Mouse (Mus musculus): ENCODE data around the gene Ganc. TPM values are rescaled to one million over a fixed set of nuclear protein-coding genes. Genes with fewer than 3 reads are reported as not detected.
A peak's percentile ranks its signal among the peaks of the same experiment; 100 is the strongest.

The Ganc gene
- polyA plus RNA-seq, 1 experiment from 2014 or later: 7.5 TPM

DNA sequence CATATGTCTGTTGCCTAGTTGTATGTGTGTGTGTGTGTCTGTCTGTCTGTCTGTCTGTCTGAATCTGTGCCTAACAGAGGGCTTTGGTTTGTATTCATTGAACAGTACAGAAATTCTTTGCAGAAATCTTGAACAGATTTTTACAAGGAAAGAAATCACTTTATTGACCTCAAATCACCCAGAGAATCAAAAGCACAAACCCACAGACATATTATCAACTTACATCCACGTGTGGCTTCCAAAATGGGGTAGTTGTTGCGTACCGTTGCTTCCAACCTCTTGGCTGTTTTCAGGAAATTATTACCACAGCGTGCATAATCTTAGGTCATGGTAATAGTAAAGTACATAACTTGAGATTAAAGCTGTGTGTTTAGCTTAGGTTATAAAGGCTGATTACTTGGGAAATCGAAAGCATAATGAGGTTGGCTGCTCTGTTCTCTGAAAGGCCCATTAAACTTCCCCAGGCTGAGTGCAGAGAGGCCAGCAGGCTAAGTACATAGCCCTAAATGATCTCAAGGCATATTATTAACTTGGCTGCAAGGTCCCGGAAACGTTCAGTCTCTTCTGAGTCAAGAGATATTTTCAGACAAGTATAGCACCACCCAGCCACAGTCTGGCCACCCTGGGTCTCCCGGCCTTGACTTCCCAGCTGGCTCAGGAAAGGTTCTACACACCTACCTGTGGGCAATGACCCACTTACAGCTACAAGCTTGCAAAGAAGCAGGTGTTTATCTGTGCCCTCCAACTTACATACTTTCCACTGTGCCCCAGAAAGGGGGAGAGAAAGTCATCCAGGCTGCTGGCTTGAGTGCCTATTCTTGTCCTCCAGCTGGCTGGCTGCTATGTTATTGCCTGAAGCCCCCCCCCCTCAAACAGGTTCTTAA, 79.1 kb downstream of the Ganc start:
- H3K4me3 ChIP-seq: no peak overlapping the region
- no peak for DNase-seq (ENCODE audit: extremely low spot score, low spot score)
- H3K27ac ChIP-seq: no peak overlapping the region
- H3K4me1 ChIP-seq: no peaks in the 10 kb centered on the region
- H3K36me3 ChIP-seq (replicated peaks): no peaks in the 10 kb centered on the region
- H3K9me3 ChIP-seq: no peaks in the 10 kb centered on the region; the same call in 1 of the 2 replicates
- 85% methylated on average over 8 of the region's 8 CpGs for WGBS
- no peaks in the 10 kb centered on the region for H3K27me3 ChIP-seq (ENCODE audit: poor library complexity, severe bottlenecking)

DNA sequence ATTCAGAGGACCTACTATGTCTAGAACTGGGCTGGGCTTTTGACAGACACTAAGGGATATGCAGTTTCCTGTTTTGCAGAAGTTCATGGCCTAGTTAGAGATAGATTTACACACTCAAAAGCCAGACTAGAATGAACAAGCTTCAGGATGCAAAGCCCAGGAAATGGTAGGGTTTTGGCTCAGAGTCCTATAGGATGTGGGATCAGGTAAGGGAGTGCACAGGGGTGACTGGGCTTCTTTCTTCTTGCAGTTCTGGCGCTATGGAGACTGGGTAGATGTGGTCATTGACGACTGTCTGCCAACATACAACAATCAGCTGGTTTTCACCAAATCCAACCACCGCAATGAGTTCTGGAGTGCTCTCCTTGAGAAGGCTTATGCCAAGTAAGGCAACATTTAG, 80.5 kb downstream of the Ganc start:
- H3K27me3 ChIP-seq (ENCODE audit: poor library complexity, severe bottlenecking): no peaks in the 10 kb centered on the region
- no peaks in the 10 kb centered on the region for H3K4me1 ChIP-seq
- H3K36me3 ChIP-seq (replicated peaks): no peaks in the 10 kb centered on the region
- WGBS: 78% methylated on average over 3 of the region's 3 CpGs
- no peak for DNase-seq (ENCODE audit: extremely low spot score, low spot score)
- no peaks in the 10 kb centered on the region for H3K9me3 ChIP-seq
- H3K4me3 ChIP-seq: no peak overlapping the region
- H3K27ac ChIP-seq: no peak overlapping the region

DNA sequence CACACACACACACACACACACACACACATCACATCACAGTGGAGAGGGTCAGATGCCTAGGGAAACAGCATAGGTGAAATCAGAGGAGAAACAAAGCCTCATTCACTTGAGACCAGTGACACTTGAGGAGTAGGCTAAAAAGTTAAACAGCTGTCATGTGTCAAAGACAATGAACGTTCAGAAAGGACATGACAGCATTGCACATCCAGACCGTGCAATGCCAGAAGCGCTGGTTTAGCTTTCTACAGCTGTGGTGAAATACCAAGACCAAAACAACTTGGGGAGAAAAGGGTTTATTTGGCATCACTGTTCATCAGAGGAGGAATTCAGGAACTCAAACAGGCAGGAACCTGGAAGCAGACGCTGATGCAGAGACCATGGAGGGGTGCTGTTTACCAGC, 89.6 kb downstream of the Ganc start:
- Histone ChIP-seq H3K36me3 (replicated peaks) (no peaks in the 10 kb centered on the region), H3K27ac (no peak overlapping the region), H3K9me3 (no peaks in the 10 kb centered on the region), H3K4me3 (no peak overlapping the region), H3K4me1 (no peaks in the 10 kb centered on the region), H3K27me3 (ENCODE audit: poor library complexity, severe bottlenecking) (no peaks in the 10 kb centered on the region)
- no peak for DNase-seq (ENCODE audit: extremely low spot score, low spot score)
- 80% methylated on average over 4 of the region's 4 CpGs for WGBS

DNA sequence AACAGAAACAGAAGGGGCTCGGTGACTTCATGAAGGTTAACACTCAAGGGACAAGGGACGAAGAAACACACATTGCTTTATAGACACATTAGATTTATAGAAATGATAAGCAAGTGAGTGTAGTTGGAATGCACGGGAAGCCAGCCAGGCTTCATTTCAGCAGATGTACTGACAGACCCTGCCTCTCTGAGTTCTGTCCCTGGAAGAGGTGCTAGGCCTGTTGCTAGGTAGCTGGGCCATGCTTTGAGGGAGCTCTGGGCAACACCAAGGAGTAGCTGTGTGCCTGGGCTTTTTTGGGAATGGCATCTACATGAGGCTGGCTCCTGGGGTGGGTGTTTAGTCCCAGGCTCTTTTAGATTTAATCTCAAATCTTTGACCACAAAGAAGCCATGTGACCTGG, 92.8 kb downstream of the Ganc start:
- Histone ChIP-seq H3K36me3 (replicated peaks) (no peaks in the 10 kb centered on the region), H3K9me3 (no peaks in the 10 kb centered on the region), H3K27ac (no peak overlapping the region), H3K4me3 (no peak overlapping the region), H3K27me3 (ENCODE audit: poor library complexity, severe bottlenecking) (no peaks in the 10 kb centered on the region), H3K4me1 (peaks cover 14% of the 10 kb centered on the region)
- DNase-seq (ENCODE audit: extremely low spot score, low spot score): no peak
- WGBS: 83% methylated on average over 3 of the region's 3 CpGs

DNA sequence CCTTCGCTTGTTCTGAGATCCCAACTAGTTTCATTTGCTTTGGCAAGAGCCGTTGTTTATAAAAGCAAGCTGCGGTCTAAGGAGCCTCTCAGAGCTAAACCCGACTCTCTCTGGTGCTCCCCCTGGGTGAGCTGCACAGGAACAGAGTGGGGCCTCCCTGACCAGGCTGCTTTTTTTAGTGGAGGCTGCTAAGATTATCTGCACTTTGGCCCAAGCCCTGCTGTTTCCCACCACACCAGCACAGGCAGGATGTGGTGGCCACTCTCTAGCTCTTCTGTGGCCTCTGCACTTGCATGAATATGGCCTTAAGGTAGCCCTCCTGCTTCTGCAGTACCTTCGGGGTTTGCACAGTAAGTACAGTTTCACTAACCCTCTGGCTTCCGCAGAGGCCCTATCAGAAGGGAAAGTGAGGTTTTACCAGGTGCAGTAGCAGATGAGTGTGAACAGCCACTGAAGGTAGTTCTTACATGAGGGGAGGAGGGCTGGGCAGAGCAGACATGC, 96.3 kb downstream of the Ganc start:
- H3K4me1 ChIP-seq: peaks cover 22% of the 10 kb centered on the region
- peaks cover 12% of the 10 kb centered on the region for H3K36me3 ChIP-seq (replicated peaks)
- no peak overlapping the region for H3K4me3 ChIP-seq
- no peaks in the 10 kb centered on the region for H3K27me3 ChIP-seq (ENCODE audit: poor library complexity, severe bottlenecking)
- WGBS: 82% methylated on average over 6 of the region's 6 CpGs
- H3K9me3 ChIP-seq: no peaks in the 10 kb centered on the region
- DNase-seq (ENCODE audit: extremely low spot score, low spot score): no peak
- no peak overlapping the region for H3K27ac ChIP-seq

DNA sequence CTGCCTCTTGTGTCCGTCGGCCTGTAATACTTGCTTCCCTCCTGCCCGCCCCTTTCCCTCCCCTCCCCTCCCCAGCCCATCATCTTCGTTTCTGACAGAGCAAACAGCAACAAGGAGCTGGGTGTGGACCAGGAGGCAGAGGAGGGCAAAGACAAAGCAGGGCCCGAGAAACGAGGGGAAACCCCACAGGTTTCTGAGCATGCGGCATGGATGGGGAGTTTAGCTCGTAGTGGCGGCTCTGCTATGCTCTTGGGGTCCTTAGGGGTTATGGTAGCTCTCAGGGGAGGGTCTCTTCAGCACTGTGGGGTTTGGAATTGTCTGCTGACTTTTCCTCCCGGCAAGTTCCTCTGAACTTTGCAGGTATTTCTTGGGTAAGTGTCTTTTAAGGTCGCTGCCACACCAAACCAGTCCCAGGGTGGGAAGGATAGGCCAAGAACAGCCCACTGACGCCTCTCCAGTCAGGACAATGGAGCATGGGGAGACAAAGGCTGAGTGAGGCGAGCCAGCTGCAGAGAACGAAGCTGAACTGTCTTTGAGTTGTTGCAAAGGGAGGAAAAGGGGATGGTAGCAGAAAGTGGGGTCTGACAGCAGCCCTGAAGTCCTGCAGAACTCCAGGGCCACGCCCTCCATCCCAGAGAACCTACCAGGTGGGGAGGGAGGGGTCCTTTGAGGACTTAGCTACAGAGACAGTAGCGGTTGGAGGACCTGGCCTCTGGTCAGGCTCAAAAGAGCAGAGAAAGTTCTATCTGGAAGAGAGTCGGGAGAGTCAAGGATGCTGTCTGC, 97.6 kb downstream of the Ganc start:
- DNase-seq (ENCODE audit: extremely low spot score, low spot score): no peak

DNA sequence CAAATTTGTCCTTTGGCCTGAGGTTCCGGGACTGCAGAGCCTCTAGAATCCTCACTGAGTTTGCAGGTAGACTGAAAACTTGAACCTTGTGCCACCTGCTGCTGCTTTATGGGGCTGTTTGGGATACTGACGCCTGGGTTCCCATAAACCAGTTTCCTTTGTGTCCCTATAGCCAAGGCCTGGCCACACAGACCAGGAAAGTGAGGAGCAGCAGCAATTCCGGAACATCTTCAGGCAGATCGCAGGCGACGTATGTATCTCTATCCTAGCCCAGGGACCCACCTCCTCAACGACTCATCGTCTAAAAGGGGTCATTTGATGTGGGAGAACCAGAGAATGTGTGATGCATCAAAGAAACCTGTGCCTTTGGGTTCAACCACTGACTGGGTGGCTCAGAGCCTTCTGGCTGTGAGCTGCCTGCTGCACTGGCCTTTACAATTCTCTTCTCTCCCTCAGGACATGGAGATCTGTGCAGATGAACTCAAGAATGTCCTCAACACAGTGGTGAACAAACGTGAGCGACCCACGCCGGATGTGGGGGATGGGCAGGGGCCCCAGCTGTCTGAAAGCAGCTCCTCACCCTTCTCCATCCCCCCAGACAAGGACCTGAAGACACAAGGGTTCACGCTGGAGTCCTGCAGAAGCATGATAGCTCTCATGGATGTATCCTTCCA, 98.4 kb downstream of the Ganc start:
- Histone ChIP-seq H3K27ac (peak overlapping the region; percentile 67; the same call in 1 of the 2 replicates), H3K4me3 (no peak overlapping the region), H3K4me1 (peaks cover 22% of the 10 kb centered on the region), H3K9me3 (no peaks in the 10 kb centered on the region), H3K36me3 (replicated peaks) (peaks cover 32% of the 10 kb centered on the region), H3K27me3 (ENCODE audit: poor library complexity, severe bottlenecking) (no peaks in the 10 kb centered on the region)
- no peak for DNase-seq (ENCODE audit: extremely low spot score, low spot score)
- WGBS: 78% methylated on average over 13 of the region's 13 CpGs

More for the DNA sequence above, 97.6 kb downstream of the Ganc start:
- peaks cover 25% of the 10 kb centered on the region for H3K36me3 ChIP-seq (replicated peaks)
- 44% methylated on average over 17 of the region's 17 CpGs for WGBS
- peak overlapping the region; percentile 67 for H3K27ac ChIP-seq
- H3K9me3 ChIP-seq: no peaks in the 10 kb centered on the region
- H3K4me1 ChIP-seq: peaks cover 22% of the 10 kb centered on the region
- H3K27me3 ChIP-seq (ENCODE audit: poor library complexity, severe bottlenecking): no peaks in the 10 kb centered on the region
- no peak overlapping the region for H3K4me3 ChIP-seq

DNA sequence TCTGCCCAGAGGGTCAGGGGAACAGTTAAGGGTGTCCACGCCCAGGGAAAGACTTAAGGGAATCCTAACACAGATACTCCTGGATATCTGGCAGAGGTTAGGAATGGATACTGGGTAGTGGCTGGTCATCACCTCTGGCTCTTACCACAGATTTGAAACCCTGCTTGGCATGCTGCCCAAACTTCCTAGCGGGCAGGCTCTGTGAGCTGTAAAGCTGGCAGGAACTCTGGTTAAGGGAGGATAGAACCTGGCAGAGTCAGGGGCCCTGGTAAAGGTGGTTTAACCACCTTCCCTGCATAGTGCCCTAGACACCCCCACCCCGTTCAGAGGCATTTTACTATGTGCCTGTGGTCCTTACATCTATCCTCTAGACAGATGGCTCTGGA, 98.9 kb downstream of the Ganc start:
- 78% methylated on average over 3 of the region's 3 CpGs for WGBS

DNA sequence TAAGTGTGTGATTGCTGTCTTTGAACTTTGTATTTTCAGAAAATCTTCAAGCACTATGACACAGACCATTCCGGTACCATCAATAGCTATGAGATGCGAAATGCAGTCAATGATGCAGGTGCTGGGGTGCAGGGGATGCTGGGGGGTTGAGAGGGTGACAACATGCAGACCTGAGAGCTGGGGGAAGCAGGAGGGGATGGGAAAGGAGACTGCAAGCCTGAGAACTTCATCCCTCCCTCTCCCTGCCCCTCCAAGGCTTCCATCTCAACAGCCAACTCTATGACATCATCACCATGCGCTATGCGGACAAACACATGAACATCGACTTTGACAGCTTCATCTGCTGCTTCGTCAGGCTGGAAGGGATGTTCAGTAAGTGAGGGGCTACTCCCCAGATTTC, 99.4 kb downstream of the Ganc start:
- Histone ChIP-seq H3K27me3 (ENCODE audit: poor library complexity, severe bottlenecking) (no peaks in the 10 kb centered on the region), H3K4me1 (peaks cover 22% of the 10 kb centered on the region), H3K36me3 (replicated peaks) (peaks cover 42% of the 10 kb centered on the region), H3K4me3 (no peak overlapping the region), H3K9me3 (no peaks in the 10 kb centered on the region), H3K27ac (no peak overlapping the region)
- WGBS: 95% methylated on average over 6 of the region's 6 CpGs
- DNase-seq (ENCODE audit: extremely low spot score, low spot score): no peak

More for the DNA sequence above, 98.9 kb downstream of the Ganc start:
- no peaks in the 10 kb centered on the region for H3K27me3 ChIP-seq (ENCODE audit: poor library complexity, severe bottlenecking)
- DNase-seq (ENCODE audit: extremely low spot score, low spot score): no peak
- H3K27ac ChIP-seq: no peak overlapping the region
- no peaks in the 10 kb centered on the region for H3K9me3 ChIP-seq
- peaks cover 22% of the 10 kb centered on the region for H3K4me1 ChIP-seq
- no peak overlapping the region for H3K4me3 ChIP-seq
- H3K36me3 ChIP-seq (replicated peaks): peaks cover 37% of the 10 kb centered on the region

DNA sequence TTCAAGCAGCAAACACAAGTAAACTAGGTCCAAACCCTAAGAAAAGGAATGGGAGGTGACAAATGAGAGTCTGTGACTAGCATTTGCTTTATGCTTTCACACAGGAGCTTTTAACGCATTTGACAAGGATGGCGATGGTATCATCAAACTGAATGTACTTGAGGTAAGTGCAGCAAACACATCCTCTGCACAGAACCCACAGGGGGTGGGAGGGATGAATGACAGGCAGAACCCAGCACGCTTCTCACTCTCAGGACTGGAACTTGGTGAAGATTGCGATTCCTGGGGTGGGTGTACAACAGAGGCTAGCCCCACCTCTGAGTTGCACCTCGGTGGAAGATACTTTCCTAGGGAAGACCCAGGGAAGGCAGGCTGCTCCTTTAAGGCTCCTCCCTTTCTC, 100.3 kb downstream of the Ganc start:
- Histone ChIP-seq H3K4me3 (no peak overlapping the region), H3K27me3 (ENCODE audit: poor library complexity, severe bottlenecking) (no peaks in the 10 kb centered on the region), H3K4me1 (peaks cover 22% of the 10 kb centered on the region), H3K27ac (no peak overlapping the region), H3K9me3 (no peaks in the 10 kb centered on the region), H3K36me3 (replicated peaks) (peaks cover 51% of the 10 kb centered on the region)
- 84% methylated on average over 5 of the region's 5 CpGs for WGBS
- no peak for DNase-seq (ENCODE audit: extremely low spot score, low spot score)
